Mouse (Mus musculus) kidney, adult 2 months (tissue): ENCODE data around the gene Xbp1. TPM values are rescaled to one million over a fixed set of nuclear protein-coding genes. Genes with fewer than 3 reads are reported as not detected.

Experiments used
- DNase-seq: peaks from one replicate; pipeline ENCODE4 v3.0.0; 2021
- H3K27ac ChIP-seq: fragments of 200-500 bp; 2 replicates; pipeline ENCODE4 v1.5.1; 2012; ENCODE audit warnings: low read depth, low read length, control low read depth, inconsistent platforms; ENCODE audit not compliant: insufficient read depth
- H3K27me3 ChIP-seq: fragments of 200-500 bp; replicated peaks from 2 replicates; pipeline ENCODE4 v1.6.1; 2012; ENCODE audit warnings: mild to moderate bottlenecking, moderate library complexity, low read length, inconsistent platforms; ENCODE audit not compliant: control insufficient read depth, insufficient read depth
- H3K36me3 ChIP-seq: fragments of 200-500 bp; 2 replicates; pipeline ENCODE4 v1.6.1; 2012; ENCODE audit warnings: mild to moderate bottlenecking, moderate library complexity, low read length, inconsistent platforms; ENCODE audit not compliant: control insufficient read depth, insufficient read depth
- H3K4me1 ChIP-seq: fragments of 200-500 bp; 2 replicates; pipeline ENCODE4 v1.6.1; 2011; ENCODE audit warnings: low read length; ENCODE audit not compliant: control insufficient read depth, insufficient read depth
- H3K4me3 ChIP-seq: fragments of 200-500 bp; 2 replicates; pipeline ENCODE4 v1.5.1; 2011; ENCODE audit warnings: mild to moderate bottlenecking, low read depth, low read length, control low read depth; ENCODE audit not compliant: insufficient read depth
- CTCF ChIP-seq: fragments of 200-500 bp; conservative IDR thresholded peaks from 2 replicates; pipeline ENCODE4 v1.5.1; 2011; ENCODE audit warnings: low read depth, mild to moderate bottlenecking, control low read depth, low read length, moderate library complexity, mixed read lengths; ENCODE audit not compliant: insufficient read depth, insufficient read length
- POLR2A ChIP-seq: fragments of 200-500 bp; IDR thresholded peaks from one replicate; pipeline ENCODE4 v1.6.1; 2011; ENCODE audit warnings: low read depth, low read length, control low read depth
- WGBS: fragments of 180-500 bp; shearing (Covaris S2); methylation state at CpG from one replicate; pipeline ENCODE4 v1.1.7; 2018; 5-methylcytosine and 5-hydroxymethylcytosine counted together
- polyA plus RNA-seq: library from polyadenylated mRNA; depleted of rRNA; stranded (reverse); fragments of >200 nt; gene quantifications from 2 replicates; pipeline ENCODE4 v1.2.3, GENCODE M21; 2012

Gene Xbp1
- polyA plus RNA-seq, 1 experiment = 99.8 TPM

GRCm38 (mm10) chr11:5560273-5560672 lies 39.8 kb downstream of the Xbp1 start:
- TF ChIP-seq POLR2A = no peak
- no peak for TF ChIP-seq CTCF

GRCm38 (mm10) chr11:5562625-5563268 lies 42.3 kb downstream of the Xbp1 start:
- WGBS = 70% methylated on average over 9 of the region's 9 CpGs
- DNase-seq = no peak

More at GRCm38 (mm10) chr11:5560273-5560672, 39.8 kb downstream of the Xbp1 start:
- no peak overlapping the region for H3K4me3 ChIP-seq
- H3K36me3 ChIP-seq = no peaks in the 10 kb centered on the region
- H3K4me1 ChIP-seq = no peaks in the 10 kb centered on the region
- no peak overlapping the region for H3K27ac ChIP-seq
- DNase-seq = no peak
- WGBS = 69% methylated on average over 3 of the region's 3 CpGs
- no peaks in the 10 kb centered on the region for H3K27me3 ChIP-seq

DNA sequence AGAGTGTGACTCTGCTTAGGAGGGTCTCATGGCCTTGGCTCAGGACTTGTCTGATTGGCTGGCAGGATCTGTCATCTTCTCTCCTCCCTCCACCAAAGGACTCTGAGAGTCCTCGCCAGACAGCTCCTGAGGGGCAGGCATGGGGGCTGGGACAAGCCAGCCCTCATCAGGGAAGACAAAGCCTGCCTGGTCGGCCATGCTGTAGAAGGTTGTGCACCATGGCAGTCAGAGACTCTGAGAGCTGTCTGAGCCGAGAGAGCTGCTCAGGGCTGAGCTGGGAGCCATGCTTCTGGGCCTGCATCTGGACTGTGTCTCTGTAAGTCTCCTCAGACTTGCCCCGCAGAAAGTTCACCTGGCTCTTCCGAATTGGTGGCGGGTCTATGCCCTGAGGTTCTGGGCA lies 43.4 kb downstream of the Xbp1 start:
- TF ChIP-seq POLR2A (no peak), CTCF (no peak)
- Histone ChIP-seq H3K4me3 (no peak overlapping the region), H3K36me3 (no peaks in the 10 kb centered on the region), H3K4me1 (no peaks in the 10 kb centered on the region), H3K27me3 (no peaks in the 10 kb centered on the region), H3K27ac (no peak overlapping the region)
- 82% methylated on average over 6 of the region's 6 CpGs for WGBS
- DNase-seq = no peak

More at GRCm38 (mm10) chr11:5562625-5563268, 42.3 kb downstream of the Xbp1 start:
- H3K27ac ChIP-seq = no peak overlapping the region
- TF ChIP-seq POLR2A (no peak), CTCF (no peak)
- no peaks in the 10 kb centered on the region for H3K27me3 ChIP-seq
- no peaks in the 10 kb centered on the region for H3K36me3 ChIP-seq
- no peak overlapping the region for H3K4me3 ChIP-seq
- no peaks in the 10 kb centered on the region for H3K4me1 ChIP-seq

DNA sequence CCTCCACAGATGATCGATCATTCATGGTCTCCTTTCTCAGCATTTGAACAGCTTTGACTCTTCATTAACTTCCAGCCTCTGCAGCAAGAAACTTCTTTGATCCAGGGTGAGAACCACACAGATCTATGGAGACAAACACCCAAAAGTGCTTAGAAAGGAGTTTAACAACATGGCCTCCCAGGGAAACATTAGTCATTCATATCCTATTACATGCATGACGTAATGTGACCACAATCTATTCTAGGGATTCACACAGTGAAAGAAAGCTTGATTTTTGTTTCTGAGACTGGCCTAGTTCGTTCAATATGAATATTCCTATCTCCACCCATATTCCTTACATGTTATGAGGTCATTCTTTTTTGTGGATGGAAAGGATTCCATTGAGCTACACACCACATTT lies 45.1 kb downstream of the Xbp1 start:
- H3K4me1 ChIP-seq = no peaks in the 10 kb centered on the region
- no peaks in the 10 kb centered on the region for H3K27me3 ChIP-seq
- TF ChIP-seq CTCF = no peak
- TF ChIP-seq POLR2A = no peak
- DNase-seq = no peak
- H3K36me3 ChIP-seq = no peaks in the 10 kb centered on the region
- WGBS = 85% methylated on average over 3 of the region's 3 CpGs
- no peak overlapping the region for H3K27ac ChIP-seq
- H3K4me3 ChIP-seq = no peak overlapping the region

DNA sequence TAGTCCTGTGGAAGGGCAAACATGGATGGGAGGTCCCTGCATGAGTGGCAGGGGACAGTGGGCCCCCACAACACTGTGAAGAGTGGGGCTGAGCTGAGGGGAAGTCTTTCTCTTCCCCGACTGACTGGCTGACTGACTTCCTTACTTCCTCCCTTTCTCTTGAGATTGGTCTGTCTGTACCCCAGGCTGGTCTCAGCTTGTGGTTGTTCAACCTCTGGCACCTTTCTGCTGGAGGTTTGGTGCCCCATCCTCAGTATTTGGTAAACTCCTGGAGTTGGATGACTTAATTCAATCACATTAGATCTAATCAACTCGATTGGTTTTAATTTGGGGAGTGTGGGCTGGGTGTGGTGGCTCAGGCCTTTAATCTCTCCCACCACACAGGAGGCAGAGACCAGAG lies 46.0 kb downstream of the Xbp1 start:
- 79% methylated on average over 2 of the region's 2 CpGs for WGBS
- H3K27me3 ChIP-seq = no peaks in the 10 kb centered on the region
- H3K4me1 ChIP-seq = no peaks in the 10 kb centered on the region
- no peak for DNase-seq
- no peak overlapping the region for H3K4me3 ChIP-seq
- no peaks in the 10 kb centered on the region for H3K36me3 ChIP-seq
- no peak overlapping the region for H3K27ac ChIP-seq
- TF ChIP-seq POLR2A (no peak), CTCF (no peak)

DNA sequence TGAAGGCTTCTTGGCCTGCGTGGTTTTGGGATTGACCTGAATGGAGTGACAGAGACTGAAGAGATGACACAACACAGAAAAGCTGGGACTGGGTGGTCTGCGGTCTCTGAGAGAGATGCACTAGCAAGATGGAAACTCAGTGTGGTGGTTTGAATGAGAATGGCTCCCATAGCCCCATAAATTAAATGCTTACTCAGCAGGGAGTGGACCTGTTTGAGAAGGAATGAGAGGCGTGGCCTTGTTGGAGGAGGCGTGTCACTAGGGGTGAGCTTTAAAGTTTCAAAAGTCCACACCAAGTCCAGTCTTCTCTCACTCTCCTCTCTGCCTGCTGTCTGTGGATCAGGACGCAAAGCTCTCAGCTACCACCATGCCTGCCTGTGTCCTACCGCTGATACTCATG lies 47.2 kb downstream of the Xbp1 start:
- Histone ChIP-seq H3K4me3 (no peak overlapping the region), H3K36me3 (no peaks in the 10 kb centered on the region), H3K4me1 (no peaks in the 10 kb centered on the region), H3K27me3 (no peaks in the 10 kb centered on the region), H3K27ac (no peak overlapping the region)
- DNase-seq = no peak
- WGBS = 98% methylated on average over 6 of the region's 6 CpGs
- TF ChIP-seq CTCF (no peak), POLR2A (no peak)

GRCm38 (mm10) chr11:5568082-5568481 lies 47.6 kb downstream of the Xbp1 start:
- no peak overlapping the region for H3K27ac ChIP-seq
- 87% methylated on average over 5 of the region's 5 CpGs for WGBS
- TF ChIP-seq CTCF = no peak
- no peak for TF ChIP-seq POLR2A
- no peak overlapping the region for H3K4me3 ChIP-seq
- H3K36me3 ChIP-seq = no peaks in the 10 kb centered on the region
- H3K27me3 ChIP-seq = no peaks in the 10 kb centered on the region
- H3K4me1 ChIP-seq = no peaks in the 10 kb centered on the region
- no peak for DNase-seq
